Mouse (Mus musculus) Patski (cell line): Measurements from ENCODE around the gene Otoa. TPM values are rescaled to one million over a fixed set of nuclear protein-coding genes. Genes with fewer than 3 reads are reported as not detected.
A peak's percentile ranks its signal among the peaks of the same experiment; 100 is the strongest.

Experiments used
- ATAC-seq: fragments of 100-300 bp; one replicate; pipeline ENCODE4 v1.8.0; 2021
- CTCF ChIA-PET: fragments of 350-600 bp; sonication (Branson Sonifier 250); formaldehyde crosslinking; loops from one replicate; lab custom pipeline; 2022; ENCODE audit warnings: inconsistent platforms; lab: Charles Lee
- POLR2A ChIA-PET: fragments of 350-600 bp; sonication (Branson Sonifier 250); formaldehyde crosslinking; loops from one replicate; lab custom pipeline; 2022; ENCODE audit warnings: antibody characterized with exemption, inconsistent platforms; lab: Charles Lee
- DNase-seq: peaks from one replicate; pipeline ENCODE4 v3.0.0-alpha.2; 2011; ENCODE audit warnings: low read depth, low spot score
- H3K27me3 ChIP-seq: fragments of 371-371 bp; one replicate; pipeline ENCODE4 v1.5.1; 2021
- CTCF ChIP-seq: fragments of 100-300 bp; IDR thresholded peaks from one replicate; pipeline ENCODE4 v1.5.1; 2021
- in situ Hi-C: fragments of 300-500 bp; cut with MboI; formaldehyde crosslinking; loops from 3 replicates; pipeline ENCODE4 v1.11.1; 2018; ENCODE audit warnings: low pct_unique_long_range_greater_than_20kb, mixed read lengths
- polyA plus RNA-seq: library from polyadenylated mRNA; unstranded; gene quantifications from one replicate; pipeline ENCODE4 v1.2.3, GENCODE M21; 2021

The Otoa gene
- polyA plus RNA-seq = 0.09 TPM

DNA sequence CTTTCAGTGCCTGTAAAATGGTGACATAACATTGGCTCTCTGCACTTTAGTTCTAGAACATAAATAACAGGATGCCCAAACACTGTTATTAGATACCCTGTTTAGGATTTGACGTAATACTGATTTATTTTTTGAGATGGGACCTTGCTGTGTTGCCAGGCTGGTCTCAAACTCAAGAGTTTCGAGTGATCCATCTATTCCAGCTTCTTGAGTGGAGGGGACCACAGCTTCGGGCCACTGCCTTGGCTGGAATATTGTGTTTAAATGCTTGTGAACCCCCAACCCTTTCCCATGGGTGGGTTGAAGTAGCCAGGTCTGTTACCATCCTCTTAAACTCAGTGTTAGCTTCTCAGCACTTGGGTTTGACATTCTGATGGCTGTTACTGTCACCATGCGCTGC lies at the start of gene Otoa:
Otoa (plus strand) TSS at position 301 of the 400 bp plus-strand sequence.
- no peak for TF ChIP-seq CTCF
- ChIA-PET POLR2A (no interaction called here), CTCF (no interaction called here)
- in situ Hi-C loops = loop anchor here (5.0 kb wide), 1 partner anchor 36 kb away; no protein-coding TSS in a partner anchor
- DNase-seq (no peak), ATAC-seq (no peak)
- no peaks in the 10 kb centered on the region for H3K27me3 ChIP-seq

DNA sequence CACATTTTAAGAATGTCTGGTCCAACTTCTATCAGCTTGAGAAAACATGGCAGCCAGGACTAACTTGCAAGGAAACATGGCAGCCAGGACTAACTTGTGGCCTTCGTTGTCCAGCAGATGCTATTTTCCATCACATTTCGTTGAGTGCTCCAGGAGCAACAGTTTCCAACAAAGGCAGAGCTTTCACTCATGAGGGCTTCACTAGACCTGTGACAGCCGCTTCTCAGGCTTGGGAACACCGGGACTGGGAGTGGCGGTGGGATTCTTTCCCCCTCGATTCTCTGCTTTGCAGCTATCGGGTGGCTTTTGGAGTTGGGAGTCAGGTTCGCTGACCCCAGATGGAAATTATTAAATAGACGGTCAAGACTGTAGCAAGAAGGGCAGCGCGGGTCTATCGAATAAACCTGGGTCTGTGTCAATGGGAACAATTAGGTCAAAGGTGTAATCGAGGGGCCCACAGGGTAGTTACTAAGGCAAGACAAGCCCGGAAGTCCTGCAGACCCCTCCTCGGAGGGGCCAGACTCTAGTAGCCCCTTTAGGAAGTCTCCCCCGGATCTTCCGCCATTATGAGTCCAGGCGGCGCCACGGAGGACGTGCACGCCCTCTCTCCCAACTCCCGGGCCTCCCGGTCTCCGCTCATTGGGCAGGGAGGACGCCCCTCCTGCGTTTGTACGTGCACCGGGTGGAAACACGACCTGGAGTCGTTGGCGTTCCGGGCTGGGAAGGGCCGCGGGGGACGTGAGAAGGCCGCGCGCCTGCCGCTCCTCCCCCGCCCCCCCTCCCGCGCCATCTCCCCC lies 47.4 kb upstream of the Otoa start, which contains the start of gene Mettl9:
Mettl9 (plus strand) TSS at position 590 of the 797 bp plus-strand sequence.
- ChIA-PET POLR2A (interaction anchor here (1.2 kb wide), 1 partner anchor 12 kb away, joined by 7 read pairs; no protein-coding TSS in a partner anchor), CTCF (interaction anchor here (1.0 to 1.4 kb wide), 4 partner anchors 20 to 73 kb away, joined by 3 to 4 read pairs (median 3); no protein-coding TSS in a partner anchor)
- in situ Hi-C loops = loop anchor here (5.0 to 25.0 kb wide), 2 partner anchors 47 to 903 kb away; no protein-coding TSS in a partner anchor
- peak; percentile 88 for ATAC-seq
- TF ChIP-seq CTCF = no peak
- no peak for DNase-seq
- H3K27me3 ChIP-seq = no peaks in the 10 kb centered on the region

DNA sequence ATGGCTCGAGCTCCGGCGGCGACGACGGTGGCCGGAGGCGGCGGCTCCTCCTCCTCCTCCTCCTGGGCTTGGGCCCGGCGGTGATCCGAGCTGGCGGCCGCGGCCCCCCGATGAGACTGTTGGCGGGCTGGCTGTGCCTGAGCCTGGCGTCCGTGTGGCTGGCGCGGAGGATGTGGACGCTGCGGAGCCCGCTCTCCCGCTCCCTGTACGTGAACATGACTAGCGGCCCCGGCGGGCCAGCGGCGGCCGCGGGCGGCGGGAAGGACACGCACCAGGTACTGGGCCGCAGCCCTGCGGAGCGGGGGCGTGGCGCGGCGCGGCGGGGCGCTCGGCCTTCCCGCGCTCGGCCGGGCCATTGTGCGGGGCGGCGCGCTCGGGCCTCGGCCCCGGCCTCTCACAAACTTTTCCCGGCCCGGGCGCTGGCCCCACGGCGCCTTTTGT lies 46.7 kb upstream of the Otoa start:
- in situ Hi-C loops = loop anchor here (5.0 to 25.0 kb wide), 2 partner anchors 47 to 903 kb away; no protein-coding TSS in a partner anchor
- ATAC-seq = peak; percentile 77

DNA sequence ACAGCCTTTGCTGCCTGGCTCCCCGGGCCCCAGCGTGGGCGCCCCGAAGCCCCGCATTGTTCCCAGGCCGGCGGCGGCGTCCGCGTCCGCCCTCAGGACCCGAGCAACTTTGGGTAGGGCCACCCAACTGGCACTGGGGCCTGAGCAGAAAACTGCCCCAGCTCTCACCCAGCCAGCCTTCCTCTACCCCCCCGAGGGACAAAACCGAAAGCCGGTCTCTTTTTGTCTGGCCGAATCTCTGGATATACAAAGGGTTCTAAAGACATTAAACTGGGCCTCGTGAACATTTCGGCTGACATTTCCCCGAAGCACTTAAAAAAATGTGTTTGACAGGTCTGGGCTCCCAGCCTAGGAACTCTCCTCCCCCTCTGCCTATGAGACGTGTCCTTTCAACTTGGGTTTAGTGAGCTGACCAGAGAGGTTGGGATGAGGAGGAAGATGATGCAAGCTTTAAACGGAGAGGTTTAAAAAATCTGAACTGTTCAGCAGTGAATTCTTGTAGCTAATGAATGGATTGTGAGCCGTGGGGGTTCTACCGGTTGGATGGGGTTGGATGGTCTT lies 46.2 kb upstream of the Otoa start:
- ATAC-seq (peak; percentile 49), DNase-seq (no peak)
- POLR2A ChIA-PET = interaction anchor here (0.6 kb wide), 1 partner anchor 48 kb away, joined by 3 read pairs; no protein-coding TSS in a partner anchor
- in situ Hi-C loops = loop anchor here (25.0 kb wide), 1 partner anchor 902 kb away; no protein-coding TSS in a partner anchor
- TF ChIP-seq CTCF = no peak
- H3K27me3 ChIP-seq = no peaks in the 10 kb centered on the region
- CTCF ChIA-PET = interaction anchor here (1.4 kb wide), 1 partner anchor 10 kb away, joined by 3 read pairs; no protein-coding TSS in a partner anchor

More for the DNA sequence above, 46.7 kb upstream of the Otoa start:
- DNase-seq = no peak
- no peaks in the 10 kb centered on the region for H3K27me3 ChIP-seq
- no peak for TF ChIP-seq CTCF
- POLR2A ChIA-PET = interaction anchor here (1.2 kb wide), 1 partner anchor 11 kb away, joined by 7 read pairs; no protein-coding TSS in a partner anchor
- CTCF ChIA-PET = interaction anchor here (1.4 kb wide), 1 partner anchor 11 kb away, joined by 3 read pairs; no protein-coding TSS in a partner anchor

DNA sequence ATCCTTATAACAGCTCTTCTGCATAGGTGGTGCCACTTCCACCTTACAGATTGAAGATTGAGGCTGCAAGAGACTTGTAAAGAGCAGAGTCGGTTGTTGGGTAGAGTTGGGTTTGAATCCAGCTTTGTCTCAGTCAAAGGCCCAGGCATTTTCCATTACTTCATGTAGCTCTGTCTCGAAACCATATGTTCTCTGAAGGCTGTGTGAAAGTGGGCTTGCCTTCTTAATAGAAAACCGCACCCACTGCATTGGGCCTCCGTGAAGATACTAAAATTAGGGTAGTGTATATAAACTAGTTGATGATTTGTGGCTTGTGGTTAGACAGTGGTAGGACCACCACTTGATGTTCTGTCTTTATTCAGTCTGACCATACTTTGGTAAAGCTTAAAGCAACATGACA lies 40.9 kb upstream of the Otoa start:
- no peak for TF ChIP-seq CTCF

DNA sequence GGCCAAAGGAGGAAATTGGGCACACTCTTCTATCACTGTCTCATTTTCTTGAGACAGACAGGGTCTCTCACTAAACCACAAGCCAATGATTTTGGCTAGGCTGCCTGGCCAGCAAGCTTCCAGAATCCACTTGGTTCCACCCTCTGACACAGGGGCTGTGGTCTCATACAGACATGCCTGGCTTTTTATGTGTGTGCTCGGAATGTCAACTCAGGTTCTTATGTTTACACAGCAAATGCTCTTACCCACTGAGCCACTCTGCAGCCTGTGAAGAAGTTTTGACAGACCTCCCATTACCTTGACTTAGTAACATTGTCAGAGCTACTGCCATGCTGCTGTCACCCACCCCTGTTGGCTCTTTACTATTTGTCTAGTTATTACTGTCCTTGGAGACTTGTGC lies 39.5 kb upstream of the Otoa start:
- in situ Hi-C loops = loop anchor here (25.0 kb wide), 1 partner anchor 895 kb away; no protein-coding TSS in a partner anchor
- no peaks in the 10 kb centered on the region for H3K27me3 ChIP-seq
- ChIA-PET POLR2A (interaction anchor here (0.6 kb wide), 1 partner anchor 570 kb away, joined by 3 read pairs; no protein-coding TSS in a partner anchor), CTCF (interaction anchor here (1.1 to 2.7 kb wide), 3 partner anchors 14 to 78 kb away, joined by 3 to 15 read pairs (median 3); no protein-coding TSS in a partner anchor)
- DNase-seq = no peak
- ATAC-seq = no peak
- no peak for TF ChIP-seq CTCF

More for the DNA sequence above, 40.9 kb upstream of the Otoa start:
- in situ Hi-C loops = loop anchor here (25.0 kb wide), 1 partner anchor 897 kb away; no protein-coding TSS in a partner anchor
- POLR2A ChIA-PET = no interaction called here
- no peaks in the 10 kb centered on the region for H3K27me3 ChIP-seq
- CTCF ChIA-PET = interaction anchor here (1.1 to 2.7 kb wide), 4 partner anchors 13 to 53 kb away, joined by 3 to 15 read pairs (median 4); no protein-coding TSS in a partner anchor
- ATAC-seq = no peak
- DNase-seq = no peak

DNA sequence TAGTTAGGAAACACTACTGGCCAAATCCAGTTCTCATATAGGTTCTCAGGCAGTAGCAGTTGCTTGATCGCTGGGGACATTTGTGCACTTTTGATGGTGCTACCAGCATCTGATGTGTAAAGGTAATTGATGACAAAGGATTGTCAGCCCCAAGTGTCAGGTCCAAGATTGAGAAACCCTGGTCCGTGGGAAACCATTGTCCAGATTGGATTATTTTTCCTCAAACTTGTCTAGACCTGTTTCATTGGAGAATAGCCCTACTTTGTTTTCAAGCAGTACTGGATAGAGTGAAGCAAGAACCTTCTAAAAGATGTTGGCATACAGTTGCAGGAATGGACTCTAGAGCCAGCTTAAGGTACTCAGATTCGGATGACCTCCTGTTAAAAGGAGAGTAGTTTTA lies 38.4 kb upstream of the Otoa start:
- ChIA-PET CTCF (interaction anchor here (1.2 to 2.7 kb wide), 2 partner anchors 22 to 77 kb away, joined by 3 to 15 read pairs; no protein-coding TSS in a partner anchor), POLR2A (no interaction called here)
- DNase-seq (no peak), ATAC-seq (no peak)
- TF ChIP-seq CTCF = no peak
- in situ Hi-C loops = loop anchor here (25.0 kb wide), 1 partner anchor 894 kb away; no protein-coding TSS in a partner anchor
- H3K27me3 ChIP-seq = no peaks in the 10 kb centered on the region

DNA sequence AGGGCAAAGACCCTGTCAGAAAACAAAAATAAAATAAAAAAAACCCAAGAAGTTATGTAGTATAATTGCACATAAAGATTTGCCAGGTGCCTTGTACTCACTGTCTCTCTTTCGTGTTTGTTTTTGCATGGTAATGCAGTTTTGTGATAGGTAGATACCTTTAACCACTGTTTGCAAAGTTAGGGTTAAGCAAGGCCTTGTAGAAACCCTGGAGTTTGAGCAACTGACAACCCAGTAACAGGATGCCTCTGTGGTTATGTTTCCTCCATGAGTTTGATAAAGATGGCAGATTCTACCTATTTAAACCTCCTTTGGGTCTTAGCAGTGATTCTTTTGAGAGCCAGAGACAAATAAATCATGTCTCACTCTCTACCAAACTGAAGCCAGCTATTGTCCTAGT lies 37.9 kb upstream of the Otoa start:
- ATAC-seq = no peak
- in situ Hi-C loops = loop anchor here (25.0 kb wide), 1 partner anchor 894 kb away; no protein-coding TSS in a partner anchor
- H3K27me3 ChIP-seq = no peaks in the 10 kb centered on the region
- POLR2A ChIA-PET = no interaction called here
- no peak for DNase-seq
- TF ChIP-seq CTCF = no peak
- CTCF ChIA-PET = no interaction called here

DNA sequence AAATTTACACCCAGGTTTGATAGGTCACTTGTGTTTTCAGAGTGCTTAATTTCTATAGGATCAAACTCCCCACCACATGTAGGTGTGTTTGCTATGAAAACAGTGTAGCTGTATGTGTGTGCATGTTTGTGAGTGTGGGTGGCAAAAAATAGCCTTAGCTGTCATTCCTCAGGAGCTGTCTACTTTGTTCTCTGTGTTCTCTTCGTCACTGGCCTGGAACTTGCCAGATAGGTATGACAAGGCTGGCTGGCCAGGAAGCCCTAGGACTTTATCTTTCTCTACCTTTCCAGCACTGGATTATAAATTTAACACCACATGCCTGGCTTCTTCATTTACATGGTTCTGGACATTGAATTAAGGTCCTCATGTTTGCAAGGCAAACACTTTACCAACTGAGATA lies 37.2 kb upstream of the Otoa start:
- no peak for TF ChIP-seq CTCF
- ChIA-PET CTCF (no interaction called here), POLR2A (no interaction called here)
- ATAC-seq = no peak
- in situ Hi-C loops = loop anchor here (25.0 kb wide), 1 partner anchor 893 kb away; no protein-coding TSS in a partner anchor
- no peaks in the 10 kb centered on the region for H3K27me3 ChIP-seq
- no peak for DNase-seq
